Mouse (Mus musculus) brain, adult 10 weeks (tissue): ENCODE data around the gene Olfr126. TPM values are rescaled to one million over a fixed set of nuclear protein-coding genes. Genes with fewer than 3 reads are reported as not detected.

ENCODE experiments used
- polyA plus RNA-seq: library from polyadenylated mRNA; stranded (reverse); fragments of 350-450 nt; fragmentation: Illumina TruSeq; extraction: RNeasy Lipid Tissue Mini Kit (QIAGEN cat#74804); gene quantifications from one replicate; pipeline ENCODE4 v1.2.3, GENCODE M21; 2015; ENCODE audit warnings: low read depth, low replicate concordance

The Olfr126 gene
- not detected for polyA plus RNA-seq

GRCm38 (mm10) chr17:37847183-37847582 lies at the start of gene Olfr126:
TSS of gene Olfr126 (plus strand) at chr17:37847483.

GRCm38 (mm10) chr17:37799588-37799987 lies 47.7 kb upstream of the Olfr126 start, which contains the start of gene Olfr124:
TSS of gene Olfr124 (plus strand) at chr17:37799888.

GRCm38 (mm10) chr17:37832649-37833048 lies 14.6 kb upstream of the Olfr126 start, which contains the start of gene Olfr125:
TSS of gene Olfr125 (plus strand) at chr17:37832949.

GRCm38 (mm10) chr17:37900137-37900536 lies 52.9 kb downstream of the Olfr126 start, which contains the start of gene Olfr127:
TSS of gene Olfr127 (plus strand) at chr17:37900437.

Other genes with a start within 250 kb of the Olfr126 start
- gene Olfr115, start 220.4 kb upstream of the Olfr126 start, polyA plus RNA-seq: not detected
- gene Olfr116, start 220.3 kb upstream of the Olfr126 start, polyA plus RNA-seq: not detected
- not detected for gene Olfr117, start 183.7 kb upstream of the Olfr126 start, polyA plus RNA-seq
- gene Olfr118, start 180.5 kb upstream of the Olfr126 start, polyA plus RNA-seq: not detected
- not detected for gene Olfr119, start 150.9 kb upstream of the Olfr126 start, polyA plus RNA-seq
- gene Olfr120, start 125.7 kb upstream of the Olfr126 start, polyA plus RNA-seq: not detected
- gene Olfr121, start 98.6 kb upstream of the Olfr126 start, polyA plus RNA-seq: not detected
- not detected for gene Olfr122, start 78.9 kb upstream of the Olfr126 start, polyA plus RNA-seq
- not detected for gene Olfr123, start 54.0 kb upstream of the Olfr126 start, polyA plus RNA-seq
- not detected for gene Olfr124, start 47.6 kb upstream of the Olfr126 start, polyA plus RNA-seq
- gene Olfr125, start 14.5 kb upstream of the Olfr126 start, polyA plus RNA-seq: not detected
- not detected for gene Olfr127, start 53.0 kb downstream of the Olfr126 start, polyA plus RNA-seq
- gene Olfr128, start 73.1 kb downstream of the Olfr126 start, polyA plus RNA-seq: not detected
- not detected for gene Olfr761, start 105.6 kb downstream of the Olfr126 start, polyA plus RNA-seq
- gene Olfr129, start 212.6 kb downstream of the Olfr126 start, polyA plus RNA-seq: not detected
- gene Olfr130, start 216.4 kb downstream of the Olfr126 start, polyA plus RNA-seq: not detected
- not detected for gene Olfr131, start 241.2 kb downstream of the Olfr126 start, polyA plus RNA-seq